Mouse (Mus musculus) liver, embryonic 14.5 days (tissue): ENCODE measurements at regions not wholly inside any gene's neighbourhood (a gene's known extent, or its start where the extent isn't known, plus 50 kb on each side); places are given as distances from the start of the nearest gene placed in this dataset.

Source experiments
- ATAC-seq: fragments of 200-750 bp; cut with Nextera tagmentation; 2 replicates; pipeline ENCODE4 v1.8.0; 2017; ENCODE audit warnings: moderate number of reproducible peaks, mild to moderate bottlenecking, moderate library complexity; ENCODE audit not compliant: insufficient read depth
- DNase-seq, 3 experiments: peaks; one replicate each; pipeline ENCODE4 v3.0.0-alpha.2; 2012 to 2013; ENCODE audit warnings: low read depth in 3 of 3, low spot score in 3 of 3
- H3K27ac ChIP-seq: fragments of 300-500 bp; sonication (generic); 2 replicates; pipeline ENCODE4 v1.5.1; 2014; ENCODE audit warnings: moderate library complexity, mild to moderate bottlenecking, control low read depth, inconsistent platforms
- H3K27me3 ChIP-seq: fragments of 300-500 bp; sonication (generic); 2 replicates; pipeline ENCODE4 v1.6.1; 2014; ENCODE audit warnings: mild to moderate bottlenecking, low read length, moderate library complexity; ENCODE audit not compliant: control insufficient read depth, insufficient read depth
- H3K36me3 ChIP-seq: fragments of 300-500 bp; sonication (generic); replicated peaks from 2 replicates; pipeline ENCODE4 v1.6.1; 2014; ENCODE audit warnings: low read depth; ENCODE audit not compliant: control insufficient read depth, insufficient read depth
- H3K4me1 ChIP-seq, 2 experiments: fragments of 200-500 bp in 1 of 2; fragments of 300-500 bp in 1 of 2; sonication (generic) in 1 of 2; replicated peaks; 2 replicates each; pipeline ENCODE4 v1.6.1; 2012 to 2014; ENCODE audit warnings: antibody characterized with exemption in 1 of 2, inconsistent platforms in 1 of 2, low read length in 1 of 2; ENCODE audit not compliant: control insufficient read depth in 2 of 2, insufficient read depth in 2 of 2
- H3K4me2 ChIP-seq: fragments of 300-500 bp; sonication (generic); 2 replicates; pipeline ENCODE4 v1.6.1; 2014; ENCODE audit warnings: low read depth, mild to moderate bottlenecking, control low read depth, moderate library complexity
- H3K4me3 ChIP-seq, 2 experiments: fragments of 200-500 bp in 1 of 2; fragments of 300-500 bp in 1 of 2; sonication (generic) in 1 of 2; 2 replicates each; pipeline ENCODE4 v1.5.1; 2012 to 2014; ENCODE audit warnings: low read depth in 2 of 2, low read length in 2 of 2, mild to moderate bottlenecking in 2 of 2, control low read depth in 1 of 2, inconsistent platforms in 1 of 2, moderate library complexity in 1 of 2; ENCODE audit not compliant: insufficient read depth in 1 of 2
- H3K9ac ChIP-seq: fragments of 300-500 bp; sonication (generic); replicated peaks from 2 replicates; pipeline ENCODE4 v1.6.1; 2014; ENCODE audit warnings: mild to moderate bottlenecking, control low read depth, moderate library complexity
- H3K9me3 ChIP-seq: fragments of 300-500 bp; sonication (generic); 2 replicates; pipeline ENCODE4 v1.6.1; 2016; ENCODE audit warnings: low read length, mixed read lengths; ENCODE audit not compliant: control insufficient read depth
- CTCF ChIP-seq: IDR thresholded peaks from 2 replicates; pipeline ENCODE4 v1.5.1; 2016; ENCODE audit warnings: antibody characterized with exemption, low read depth, control low read depth
- EP300 ChIP-seq: IDR thresholded peaks from 2 replicates; pipeline ENCODE4 v1.6.1; 2016; ENCODE audit warnings: antibody characterized with exemption, low read depth
- WGBS: fragments of 180-500 bp; shearing (Covaris S2); extraction: QIAGEN DNeasy Blood & Tissue Kit; methylation state at CpG from one replicate; pipeline ENCODE4 v1.1.7; 2014; ENCODE audit not compliant: insufficient replicate concordance; 5-methylcytosine and 5-hydroxymethylcytosine counted together

DNA sequence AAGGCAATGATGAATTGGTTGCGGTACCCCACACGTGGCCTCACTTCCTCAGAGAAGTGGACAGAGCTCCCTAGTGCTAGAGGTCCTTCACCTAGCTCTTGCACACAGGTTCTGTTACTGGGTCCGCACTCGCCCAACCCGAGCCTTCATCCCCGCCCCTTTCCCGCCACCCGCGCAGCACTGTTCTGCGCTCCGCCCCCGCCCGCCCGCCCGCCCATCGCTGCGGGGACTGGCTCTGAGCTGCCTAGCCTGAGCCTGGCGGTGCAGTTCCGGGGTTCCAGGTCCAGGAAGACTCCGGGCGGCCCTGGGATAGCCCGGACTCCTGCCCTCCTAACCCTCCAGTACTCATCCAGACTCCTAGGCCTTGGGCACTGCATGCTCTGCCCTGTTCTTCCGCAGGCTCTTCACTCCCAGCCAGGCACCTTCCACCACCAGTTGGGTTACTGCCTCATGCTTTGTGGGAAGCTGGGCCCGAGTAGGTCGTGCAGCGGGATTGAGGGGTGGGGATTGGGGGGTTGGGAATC lies 243.3 kb downstream of the Tex13c3 start:
- H3K27ac ChIP-seq: no peak overlapping the region
- peak overlapping the region; percentile 65 for H3K4me2 ChIP-seq
- no peaks in the 10 kb centered on the region for H3K36me3 ChIP-seq
- ATAC-seq: peak; percentile 96
- no peaks in the 10 kb centered on the region for H3K27me3 ChIP-seq
- H3K4me1 ChIP-seq: no peaks in the 10 kb centered on the region
- DNase-seq: peak in 2 of 3 experiments; percentile 24 to 27
- no peaks in the 10 kb centered on the region for H3K9me3 ChIP-seq
- peak overlapping the region; percentile 65 for H3K9ac ChIP-seq
- peak overlapping the region; percentile 57 to 76 for H3K4me3 ChIP-seq
- WGBS: 7% methylated on average over 26 of the region's 26 CpGs
- TF ChIP-seq CTCF: no peak
- no peak for TF ChIP-seq EP300

GRCm38 (mm10) chrX:19237048-19237737 lies 243.9 kb downstream of the Tex13c3 start:
- H3K4me3 ChIP-seq: peak overlapping the region; percentile 57 to 76
- no peaks in the 10 kb centered on the region for H3K27me3 ChIP-seq
- DNase-seq (no peak), ATAC-seq (peak; percentile 70)
- H3K4me2 ChIP-seq: peak overlapping the region; percentile 65
- no peaks in the 10 kb centered on the region for H3K4me1 ChIP-seq
- no peak overlapping the region for H3K27ac ChIP-seq
- H3K9ac ChIP-seq: peak overlapping the region; percentile 64
- H3K36me3 ChIP-seq: no peaks in the 10 kb centered on the region
- 8% methylated on average over 30 of the region's 31 CpGs for WGBS
- no peaks in the 10 kb centered on the region for H3K9me3 ChIP-seq
- TF ChIP-seq CTCF (no peak), EP300 (no peak)

DNA sequence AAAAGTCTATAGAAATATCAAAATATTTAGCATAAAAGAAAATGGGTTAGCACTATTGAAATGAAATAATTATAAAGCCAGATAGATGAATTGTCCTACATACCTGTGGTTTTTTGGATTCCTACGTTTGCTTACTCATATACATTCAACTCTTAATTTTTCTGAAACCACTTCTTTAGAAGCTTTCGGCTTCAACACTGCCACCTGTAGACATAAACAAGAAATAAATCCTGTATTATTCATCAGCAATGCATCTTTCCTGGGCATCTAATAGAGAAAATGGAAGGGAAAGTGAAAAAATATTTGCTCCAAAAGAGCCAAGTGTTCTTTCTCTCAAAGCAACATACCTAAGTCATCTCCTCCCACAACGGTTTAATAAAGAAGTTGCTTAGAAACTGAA lies 245.7 kb downstream of the Tex13c3 start:
- Histone ChIP-seq H3K27me3 (no peaks in the 10 kb centered on the region), H3K27ac (no peak overlapping the region), H3K9me3 (no peaks in the 10 kb centered on the region), H3K36me3 (no peaks in the 10 kb centered on the region), H3K4me1 (no peaks in the 10 kb centered on the region), H3K9ac (no peak overlapping the region), H3K4me3 (no peak overlapping the region), H3K4me2 (peak overlapping the region; percentile 12; the same call in 1 of the 2 replicates)
- DNase-seq (no peak), ATAC-seq (no peak)
- TF ChIP-seq EP300 (no peak), CTCF (no peak)
- WGBS: 47% methylated on average over 3 of the region's 3 CpGs

DNA sequence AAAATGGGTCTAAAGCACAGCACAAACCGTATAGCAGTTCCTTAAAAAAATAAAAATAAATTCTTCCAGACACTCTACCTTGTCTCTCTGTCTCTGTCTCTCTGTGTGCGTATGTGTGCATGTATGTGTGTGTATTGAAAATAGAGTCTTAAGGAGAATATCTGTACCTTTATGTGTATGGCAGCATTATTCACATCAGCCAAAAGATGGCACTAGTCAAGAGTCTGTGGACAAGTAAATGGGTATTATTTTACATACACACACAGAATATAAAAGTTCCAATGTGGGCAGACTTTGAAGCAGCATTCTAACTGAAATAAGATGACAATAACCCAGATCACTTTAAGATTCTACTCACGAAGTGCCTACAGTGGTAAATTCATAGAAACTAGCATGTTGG lies 249.3 kb downstream of the Tex13c3 start:
- H3K9ac ChIP-seq: no peak overlapping the region
- no peaks in the 10 kb centered on the region for H3K27me3 ChIP-seq
- no peaks in the 10 kb centered on the region for H3K4me1 ChIP-seq
- 60% methylated on average over 3 of the region's 3 CpGs for WGBS
- TF ChIP-seq EP300: no peak
- no peak for TF ChIP-seq CTCF
- no peaks in the 10 kb centered on the region for H3K9me3 ChIP-seq
- no peak overlapping the region for H3K27ac ChIP-seq
- no peak overlapping the region for H3K4me2 ChIP-seq
- no peak for ATAC-seq
- no peaks in the 10 kb centered on the region for H3K36me3 ChIP-seq
- DNase-seq: no peak
- H3K4me3 ChIP-seq: no peak overlapping the region

DNA sequence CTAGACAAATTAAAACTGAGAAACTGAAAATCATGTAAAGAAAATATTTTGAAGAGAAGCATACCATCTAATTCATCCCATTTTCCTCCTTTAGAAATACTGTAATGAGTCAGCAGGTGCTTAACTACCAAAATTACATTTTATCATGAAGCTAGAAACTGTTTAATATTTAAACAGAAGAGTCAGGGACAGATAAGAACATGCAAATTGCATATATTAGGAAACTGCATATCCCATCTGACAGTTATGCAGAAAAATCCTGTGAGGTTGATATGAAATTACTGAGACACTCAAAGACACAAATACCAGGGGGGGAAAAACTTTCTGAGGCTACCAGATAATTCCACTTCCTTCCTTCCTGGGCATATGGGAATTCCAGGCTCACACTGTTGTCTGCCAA lies 257.8 kb downstream of the Tex13c3 start:
- H3K27ac ChIP-seq: no peak overlapping the region
- H3K4me2 ChIP-seq: no peak overlapping the region
- DNase-seq (no peak), ATAC-seq (no peak)
- H3K4me3 ChIP-seq: no peak overlapping the region
- H3K9ac ChIP-seq: no peak overlapping the region
- peaks cover 0 to 4% of the 10 kb centered on the region in 2 experiments; a peak in 2 of 4 replicates for H3K4me1 ChIP-seq
- no peaks in the 10 kb centered on the region for H3K27me3 ChIP-seq
- H3K36me3 ChIP-seq: no peaks in the 10 kb centered on the region
- TF ChIP-seq EP300: no peak
- TF ChIP-seq CTCF: no peak
- H3K9me3 ChIP-seq: no peaks in the 10 kb centered on the region
